Mouse (Mus musculus) gastrocnemius, adult 2 months (tissue): ENCODE results near the gene Rbpms2. TPM values are rescaled to one million over a fixed set of nuclear protein-coding genes. Genes with fewer than 3 reads are reported as not detected.
"Not testable (repeated sequence)": the region's sequence is repeated elsewhere in the genome, so short reads cannot be mapped to it uniquely, and the experiment has no call there.

Source experiments
- DNase-seq: peaks from one replicate; pipeline ENCODE4 v3.0.0; 2022
- H3K27ac ChIP-seq: fragments of 200-600 bp; 2 replicates; pipeline ENCODE4 v1.8.1; 2022; ENCODE audit warnings: mild to moderate bottlenecking
- H3K4me3 ChIP-seq: fragments of 200-600 bp; 2 replicates; pipeline ENCODE4 v1.8.1; 2022; ENCODE audit warnings: mild to moderate bottlenecking, moderate library complexity
- CTCF ChIP-seq: fragments of 200-600 bp; IDR thresholded peaks from 2 replicates; pipeline ENCODE4 v1.8.1; 2022; ENCODE audit warnings: antibody characterized with exemption, mild to moderate bottlenecking, moderate library complexity
- intact Hi-C: fragments of 180-260 bp; cut with DNase I; formaldehyde crosslinking; loops from one replicate; pipeline ENCODE4 v1.15.1; 2025
- total RNA-seq, 2 experiments: library from RNA; stranded (reverse); gene quantifications; 2 replicates each; pipeline ENCODE4 v1.2.3; 2021

The Rbpms2 gene
- total RNA-seq, 2 experiments from 2014 or later, result 0.99 to 1.8 TPM

- Histone ChIP-seq H3K27ac (no peak overlapping the region), H3K4me3 (no peak overlapping the region)
- intact Hi-C loops, result no loop called here
- no peak for DNase-seq
- TF ChIP-seq CTCF, result no peak
Measured at GRCm38 (mm10) chr9:65648730-65649129, 19.3 kb downstream of the Rbpms2 start.

- intact Hi-C loops, result no loop called here
- TF ChIP-seq CTCF, result no peak
- no peak for DNase-seq
- Histone ChIP-seq H3K27ac (no peak overlapping the region), H3K4me3 (no peak overlapping the region)
Measured at GRCm38 (mm10) chr9:65649997-65650396, 20.5 kb downstream of the Rbpms2 start.

- H3K27ac ChIP-seq, intact Hi-C loops, H3K4me3 ChIP-seq, DNase-seq: not testable (repeated sequence)
- TF ChIP-seq CTCF, result peak; percentile 28
Measured at GRCm38 (mm10) chr9:65651957-65652356, 22.5 kb downstream of the Rbpms2 start.

GRCm38 (mm10) chr9:65653741-65654140 lies 24.3 kb downstream of the Rbpms2 start:
- no peak for TF ChIP-seq CTCF
- intact Hi-C loops, result no loop called here
- DNase-seq, result no peak
- no peak overlapping the region for H3K27ac ChIP-seq
- no peak overlapping the region for H3K4me3 ChIP-seq

- no peak for DNase-seq
- intact Hi-C loops, result no loop called here
- no peak overlapping the region for H3K27ac ChIP-seq
- no peak for TF ChIP-seq CTCF
- no peak overlapping the region for H3K4me3 ChIP-seq
Measured at GRCm38 (mm10) chr9:65654700-65655237, 25.3 kb downstream of the Rbpms2 start.

GRCm38 (mm10) chr9:65655540-65655939 lies 26.1 kb downstream of the Rbpms2 start:
- no peak for DNase-seq
- intact Hi-C loops, result no loop called here
- H3K27ac ChIP-seq, result no peak overlapping the region
- TF ChIP-seq CTCF, result no peak
- no peak overlapping the region for H3K4me3 ChIP-seq

- intact Hi-C loops, result no loop called here
- DNase-seq, result no peak
- no peak overlapping the region for H3K27ac ChIP-seq
- no peak for TF ChIP-seq CTCF
- H3K4me3 ChIP-seq, result no peak overlapping the region
Measured at GRCm38 (mm10) chr9:65657218-65657617, 27.8 kb downstream of the Rbpms2 start.

GRCm38 (mm10) chr9:65661029-65661428 lies 31.6 kb downstream of the Rbpms2 start:
- DNase-seq, result no peak
- peak; percentile 42 for TF ChIP-seq CTCF
- H3K4me3 ChIP-seq, result no peak overlapping the region
- H3K27ac ChIP-seq, result no peak overlapping the region
- intact Hi-C loops, result loop anchor here (10.0 kb wide), 1 partner anchor 136 kb away; the partner anchor contains the start of gene Ankdd1a

- no peak overlapping the region for H3K27ac ChIP-seq
- intact Hi-C loops, result loop anchor here (10.0 kb wide), 1 partner anchor 137 kb away; the partner anchor contains the start of gene Ankdd1a
- no peak overlapping the region for H3K4me3 ChIP-seq
- DNase-seq, result no peak
- no peak for TF ChIP-seq CTCF
Measured at GRCm38 (mm10) chr9:65661493-65661892, 32.0 kb downstream of the Rbpms2 start.

- Histone ChIP-seq H3K4me3 (no peak overlapping the region), H3K27ac (no peak overlapping the region)
- intact Hi-C loops, result loop anchor here (1.0 to 10.0 kb wide), 2 partner anchors 59 to 139 kb away; partner anchors contain the start of gene Ankdd1a
- peak; percentile 91 for TF ChIP-seq CTCF
- DNase-seq, result peak; percentile 64
Measured at GRCm38 (mm10) chr9:65664163-65664562, 34.7 kb downstream of the Rbpms2 start.

- Histone ChIP-seq H3K4me3 (no peak overlapping the region), H3K27ac (no peak overlapping the region)
- DNase-seq, result peak; percentile 83
- intact Hi-C loops, result loop anchor here (2.0 to 10.0 kb wide), 3 partner anchors 17 to 185 kb away; partner anchors contain the start of gene Ankdd1a
- peak; percentile 82 for TF ChIP-seq CTCF
Measured at GRCm38 (mm10) chr9:65666042-65666441, 36.6 kb downstream of the Rbpms2 start.

- no peak within 1 kb of the TSS for H3K4me3 ChIP-seq
- DNase-seq, result no peak
- no peak for TF ChIP-seq CTCF
- intact Hi-C loops, result loop anchor here (2.0 to 10.0 kb wide), 3 partner anchors 15 to 183 kb away; partner anchors contain the start of gene Ankdd1a
- H3K27ac ChIP-seq, result no peak within 1 kb of the TSS
Measured at GRCm38 (mm10) chr9:65667701-65668100, 38.3 kb downstream of the Rbpms2 start, which contains the start of gene Oaz2. TSS of gene Oaz2 (plus strand) at chr9:65668001.

GRCm38 (mm10) chr9:65671431-65671931 lies 42.0 kb downstream of the Rbpms2 start:
- intact Hi-C loops, result no loop called here
- Histone ChIP-seq H3K4me3 (no peak overlapping the region), H3K27ac (peak overlapping the region; percentile 81)
- TF ChIP-seq CTCF, result no peak
- peak; percentile 71 for DNase-seq

- intact Hi-C loops, result no loop called here
- peak overlapping the region; percentile 34 for H3K4me3 ChIP-seq
Measured at GRCm38 (mm10) chr9:65672996-65673395, 43.5 kb downstream of the Rbpms2 start.

More at GRCm38 (mm10) chr9:65672996-65673395, 43.5 kb downstream of the Rbpms2 start:
- DNase-seq, result peak; percentile 26
- no peak for TF ChIP-seq CTCF
- peak overlapping the region; percentile 81 for H3K27ac ChIP-seq
